Mouse (Mus musculus) intestine, embryonic 16.5 days (tissue): ENCODE measurements around the gene Map3k14. TPM values are rescaled to one million over a fixed set of nuclear protein-coding genes. Genes with fewer than 3 reads are reported as not detected.

Experiments
- ATAC-seq: fragments of 200-750 bp; cut with Nextera tagmentation; 2 replicates; pipeline ENCODE4 v1.8.0; 2017; ENCODE audit warnings: moderate TSS enrichment, moderate library complexity
- H3K27ac ChIP-seq: fragments of 300-500 bp; sonication (generic); 2 replicates; pipeline ENCODE4 v1.5.1; 2014; ENCODE audit warnings: mild to moderate bottlenecking, low read length
- H3K27me3 ChIP-seq: fragments of 300-500 bp; sonication (generic); replicated peaks from 2 replicates; pipeline ENCODE4 v1.6.1; 2014; ENCODE audit warnings: low read length, control low read depth, mixed read lengths; ENCODE audit not compliant: control insufficient read depth, insufficient read depth
- H3K36me3 ChIP-seq: fragments of 300-500 bp; sonication (generic); 2 replicates; pipeline ENCODE4 v1.6.1; 2014; ENCODE audit warnings: low read length, control low read depth; ENCODE audit not compliant: control insufficient read depth, insufficient read depth
- H3K4me1 ChIP-seq: fragments of 300-500 bp; sonication (generic); 2 replicates; pipeline ENCODE4 v1.6.1; 2014; ENCODE audit warnings: low read length, control low read depth, mixed read lengths; ENCODE audit not compliant: control insufficient read depth, insufficient read depth
- H3K4me2 ChIP-seq: fragments of 300-500 bp; sonication (generic); 2 replicates; pipeline ENCODE4 v1.6.1; 2014; ENCODE audit warnings: low read depth, low read length, control low read depth
- H3K4me3 ChIP-seq: fragments of 300-500 bp; sonication (generic); 2 replicates; pipeline ENCODE4 v1.5.1; 2014; ENCODE audit warnings: mild to moderate bottlenecking, low read length
- H3K9ac ChIP-seq: fragments of 300-500 bp; sonication (generic); 2 replicates; pipeline ENCODE4 v1.6.1; 2014; ENCODE audit warnings: low read depth, low read length
- H3K9me3 ChIP-seq: fragments of 300-500 bp; sonication (generic); 2 replicates; pipeline ENCODE4 v1.6.1; 2016; ENCODE audit warnings: low read length, control low read depth; ENCODE audit not compliant: control insufficient read depth
- WGBS: fragments of 180-500 bp; shearing (Covaris S2); extraction: QIAGEN DNeasy Blood & Tissue Kit; methylation state at CpG from one replicate; pipeline ENCODE4 v1.1.7; 2014; 5-methylcytosine and 5-hydroxymethylcytosine counted together
- polyA plus RNA-seq: library from polyadenylated mRNA; unstranded; fragments of >200 nt; fragmentation: Nextera tagmentation; extraction: Ambion mirVana; gene quantifications from 2 replicates; pipeline ENCODE4 v1.2.1, GENCODE M21; 2015

Map3k14 gene
- polyA plus RNA-seq, 1 experiment from 2014 or later, result 3.1 TPM

- 84% methylated on average over 5 of the region's 5 CpGs for WGBS
- H3K9ac ChIP-seq, result no peak overlapping the region
- 0 out of 2 replicates have a peak, but pooled peaks cover 4% of the 10 kb centered on the region for H3K4me1 ChIP-seq
- H3K9me3 ChIP-seq, result no peaks in the 10 kb centered on the region
- H3K36me3 ChIP-seq, result no peaks in the 10 kb centered on the region
- H3K4me3 ChIP-seq, result no peak overlapping the region
- no peaks in the 10 kb centered on the region for H3K27me3 ChIP-seq
- H3K4me2 ChIP-seq, result no peak overlapping the region
- H3K27ac ChIP-seq, result no peak overlapping the region
- no peak for ATAC-seq
Observed at GRCm38 (mm10) chr11:103253605-103254004, 13.7 kb downstream of the Map3k14 start.

GRCm38 (mm10) chr11:103252380-103252779 is 14.9 kb downstream of the Map3k14 start:
- H3K9ac ChIP-seq, result no peak overlapping the region
- 89% methylated on average over 5 of the region's 5 CpGs for WGBS
- no peaks in the 10 kb centered on the region for H3K27me3 ChIP-seq
- no peak overlapping the region for H3K4me3 ChIP-seq
- no peaks in the 10 kb centered on the region for H3K36me3 ChIP-seq
- no peaks in the 10 kb centered on the region for H3K9me3 ChIP-seq
- peaks cover 13% of the 10 kb centered on the region for H3K4me1 ChIP-seq
- H3K4me2 ChIP-seq, result no peak overlapping the region
- ATAC-seq, result no peak
- no peak overlapping the region for H3K27ac ChIP-seq

GRCm38 (mm10) chr11:103250324-103250723 is 16.9 kb downstream of the Map3k14 start:
- WGBS, result 86% methylated on average over 3 of the region's 3 CpGs
- Histone ChIP-seq H3K27me3 (no peaks in the 10 kb centered on the region), H3K27ac (no peak overlapping the region), H3K36me3 (no peaks in the 10 kb centered on the region), H3K9me3 (no peaks in the 10 kb centered on the region), H3K4me2 (no peak overlapping the region), H3K4me1 (peaks cover 25% of the 10 kb centered on the region), H3K9ac (no peak overlapping the region), H3K4me3 (no peak overlapping the region)
- no peak for ATAC-seq

- Histone ChIP-seq H3K9me3 (no peaks in the 10 kb centered on the region), H3K4me3 (no peak overlapping the region), H3K27ac (0 out of 2 replicates have a peak overlapping the region, but pooled peaks have one; percentile 21), H3K36me3 (no peaks in the 10 kb centered on the region), H3K4me2 (no peak overlapping the region), H3K27me3 (no peaks in the 10 kb centered on the region), H3K9ac (no peak overlapping the region), H3K4me1 (peaks cover 25% of the 10 kb centered on the region)
- no peak for ATAC-seq
- 60% methylated on average over 6 of the region's 6 CpGs for WGBS
Observed at GRCm38 (mm10) chr11:103249509-103249908, 17.8 kb downstream of the Map3k14 start.

- no peak for ATAC-seq
- Histone ChIP-seq H3K4me1 (peaks cover 25% of the 10 kb centered on the region), H3K4me3 (no peak overlapping the region), H3K27me3 (no peaks in the 10 kb centered on the region), H3K36me3 (no peaks in the 10 kb centered on the region), H3K27ac (no peak overlapping the region), H3K9me3 (no peaks in the 10 kb centered on the region), H3K9ac (no peak overlapping the region), H3K4me2 (no peak overlapping the region)
- WGBS, result 68% methylated on average over 5 of the region's 5 CpGs
Observed at GRCm38 (mm10) chr11:103248837-103249236, 18.4 kb downstream of the Map3k14 start.

- Histone ChIP-seq H3K27ac (peak overlapping the region; percentile 62), H3K9ac (no peak overlapping the region), H3K36me3 (no peaks in the 10 kb centered on the region), H3K4me2 (no peak overlapping the region), H3K9me3 (no peaks in the 10 kb centered on the region), H3K27me3 (no peaks in the 10 kb centered on the region), H3K4me1 (peaks cover 25% of the 10 kb centered on the region), H3K4me3 (no peak overlapping the region)
- WGBS, result 56% methylated on average over 11 of the region's 11 CpGs
- ATAC-seq, result peak; percentile 57
Observed at GRCm38 (mm10) chr11:103247504-103248177, 19.6 kb downstream of the Map3k14 start.

GRCm38 (mm10) chr11:103246731-103247290 is 20.5 kb downstream of the Map3k14 start:
- peak; percentile 24; the same call in 1 of the 2 replicates for ATAC-seq
- WGBS, result 48% methylated on average over 4 of the region's 4 CpGs
- Histone ChIP-seq H3K27me3 (no peaks in the 10 kb centered on the region), H3K9me3 (no peaks in the 10 kb centered on the region), H3K9ac (no peak overlapping the region), H3K4me2 (no peak overlapping the region), H3K4me3 (no peak overlapping the region), H3K4me1 (peaks cover 25% of the 10 kb centered on the region), H3K36me3 (no peaks in the 10 kb centered on the region), H3K27ac (peak overlapping the region; percentile 14)

- Histone ChIP-seq H3K36me3 (no peaks in the 10 kb centered on the region), H3K9me3 (no peaks in the 10 kb centered on the region), H3K4me3 (no peak overlapping the region), H3K27me3 (no peaks in the 10 kb centered on the region), H3K27ac (peak overlapping the region; percentile 14), H3K4me2 (no peak overlapping the region), H3K9ac (no peak overlapping the region), H3K4me1 (peaks cover 25% of the 10 kb centered on the region)
- ATAC-seq, result peak; percentile 74
- WGBS, result 54% methylated on average over 10 of the region's 10 CpGs
Observed at GRCm38 (mm10) chr11:103246081-103246730, 21.1 kb downstream of the Map3k14 start.

- no peak overlapping the region for H3K9ac ChIP-seq
- 77% methylated on average over 4 of the region's 4 CpGs for whole genome bisulfite sequencing
- H3K4me2 ChIP-seq, result no peak overlapping the region
- no peaks in the 10 kb centered on the region for H3K36me3 ChIP-seq
- H3K27me3 ChIP-seq, result no peaks in the 10 kb centered on the region
- H3K4me1 ChIP-seq, result peaks cover 25% of the 10 kb centered on the region
- no peak overlapping the region for H3K4me3 ChIP-seq
- ATAC-seq, result no peak
- H3K27ac ChIP-seq, result no peak overlapping the region
- no peaks in the 10 kb centered on the region for H3K9me3 ChIP-seq
Observed at GRCm38 (mm10) chr11:103244856-103245255, 22.4 kb downstream of the Map3k14 start.
